Mouse (Mus musculus) layer of hippocampus, postnatal 36 days (tissue): ENCODE results near the gene Olfr523. TPM values are rescaled to one million over a fixed set of nuclear protein-coding genes. Genes with fewer than 3 reads are reported as not detected.

Experiments used
- total RNA-seq, 2 experiments: library from RNA; stranded (reverse); gene quantifications; 2 replicates each; pipeline ENCODE4 v1.2.3; 2021

Olfr523 gene
- total RNA-seq, 2 experiments from 2014 or later = 0.10 to 0.18 TPM

Other genes with a start within 250 kb of the Olfr523 start
- not detected for gene Utf1, start 229.4 kb upstream of the Olfr523 start, total RNA-seq
- under 1 TPM; 0.72 to 0.78 TPM for gene 6430531B16Rik, start 194.5 kb upstream of the Olfr523 start, total RNA-seq
- 1 to 10 TPM; 5.7 to 6.9 TPM for gene Adam8, start 180.7 kb upstream of the Olfr523 start, total RNA-seq
- 10 to 100 TPM; 23.7 to 30.7 TPM for gene Zfp511, start 136.8 kb upstream of the Olfr523 start, total RNA-seq
- 10 to 100 TPM; 34.8 to 36.3 TPM for gene Tubgcp2, start 136.5 kb upstream of the Olfr523 start, total RNA-seq
- gene Msx3, start 124.1 kb upstream of the Olfr523 start, total RNA-seq = under 1 TPM in 1 of 2 experiments, not detected in 1; 0.18 TPM
- gene Caly, start 90.7 kb upstream of the Olfr523 start, total RNA-seq = 100 to 1,000 TPM; 242 to 255 TPM
- gene Prap1, start 79.8 kb upstream of the Olfr523 start, total RNA-seq = not detected
- 10 to 100 TPM; 47.0 to 50.7 TPM for gene Fuom, start 70.8 kb upstream of the Olfr523 start, total RNA-seq
- 1 to 10 TPM; 3.0 to 3.4 TPM for gene Paox, start 57.4 kb upstream of the Olfr523 start, total RNA-seq
- 10 to 100 TPM; 60.2 to 61.0 TPM for gene Echs1, start 56.7 kb upstream of the Olfr523 start, total RNA-seq
- 10 to 100 TPM; 23.0 to 27.3 TPM for gene Mtg1, start 35.7 kb upstream of the Olfr523 start, total RNA-seq
- 100 to 1,000 TPM; 165 to 170 TPM for gene Sprn, start 18.3 kb upstream of the Olfr523 start, total RNA-seq
- gene Olfr522, start 8.5 kb upstream of the Olfr523 start, total RNA-seq = not detected
- not detected for gene Olfr524, start 32.7 kb downstream of the Olfr523 start, total RNA-seq
- under 1 TPM; 0.43 to 0.70 TPM for gene Cd163l1, start 45.0 kb downstream of the Olfr523 start, total RNA-seq
- gene 5830411N06Rik, start 74.1 kb downstream of the Olfr523 start, total RNA-seq = under 1 TPM; 0.17 to 0.18 TPM
- not detected for gene Olfr525, start 147.6 kb downstream of the Olfr523 start, total RNA-seq
- gene Olfr527, start 160.8 kb downstream of the Olfr523 start, total RNA-seq = not detected
- gene Olfr60, start 188.5 kb downstream of the Olfr523 start, total RNA-seq = not detected
- gene Olfr530, start 203.1 kb downstream of the Olfr523 start, total RNA-seq = not detected
- not detected for gene Olfr531, start 229.7 kb downstream of the Olfr523 start, total RNA-seq
- gene Olfr532, start 248.4 kb downstream of the Olfr523 start, total RNA-seq = not detected